Mouse (Mus musculus) adrenal gland (tissue): ENCODE results near the gene Gtf3c1.

Source experiments
- intact Hi-C: fragments of 180-260 bp; cut with DNase I; formaldehyde crosslinking; loops from one replicate; pipeline ENCODE4 v1.15.1; 2025

Gtf3c1 gene

GRCm38 (mm10) chr7:125708100-125708499 lies 520 bp upstream of the Gtf3c1 start:
- intact Hi-C loops, result no loop called here

GRCm38 (mm10) chr7:125707186-125707585 lies 394 bp downstream of the Gtf3c1 start:
- intact Hi-C loops, result no loop called here

GRCm38 (mm10) chr7:125702791-125703190 lies 4.8 kb downstream of the Gtf3c1 start:
- intact Hi-C loops, result no loop called here

GRCm38 (mm10) chr7:125694056-125694455 lies 13.5 kb downstream of the Gtf3c1 start:
- intact Hi-C loops, result no loop called here

- intact Hi-C loops, result no loop called here
Observed at GRCm38 (mm10) chr7:125690516-125690915, 17.1 kb downstream of the Gtf3c1 start.

GRCm38 (mm10) chr7:125679936-125680335 lies 27.6 kb downstream of the Gtf3c1 start:
- intact Hi-C loops, result loop anchor here (10.0 kb wide), 1 partner anchor 405 kb away; the partner anchor contains the start of gene Gsg1l

GRCm38 (mm10) chr7:125678756-125679155 lies 28.8 kb downstream of the Gtf3c1 start:
- intact Hi-C loops, result loop anchor here (10.0 kb wide), 1 partner anchor 406 kb away; the partner anchor contains the start of gene Gsg1l

- intact Hi-C loops, result loop anchor here (10.0 kb wide), 1 partner anchor 410 kb away; the partner anchor contains the start of gene Gsg1l
Observed at GRCm38 (mm10) chr7:125674916-125675315, 32.7 kb downstream of the Gtf3c1 start.

GRCm38 (mm10) chr7:125671396-125671795 lies 36.2 kb downstream of the Gtf3c1 start:
- intact Hi-C loops, result loop anchor here (10.0 kb wide), 1 partner anchor 413 kb away; the partner anchor contains the start of gene Gsg1l

GRCm38 (mm10) chr7:125670865-125671264 lies 36.7 kb downstream of the Gtf3c1 start:
- intact Hi-C loops, result loop anchor here (10.0 kb wide), 1 partner anchor 414 kb away; the partner anchor contains the start of gene Gsg1l

- intact Hi-C loops, result no loop called here
Observed at GRCm38 (mm10) chr7:125663654-125664053, 43.9 kb downstream of the Gtf3c1 start.

GRCm38 (mm10) chr7:125657511-125657910 lies 50.1 kb downstream of the Gtf3c1 start:
- intact Hi-C loops, result no loop called here

GRCm38 (mm10) chr7:125649013-125649412 lies 58.6 kb downstream of the Gtf3c1 start:
- intact Hi-C loops, result no loop called here

- intact Hi-C loops, result no loop called here
Observed at GRCm38 (mm10) chr7:125645413-125645812, 62.2 kb downstream of the Gtf3c1 start.

GRCm38 (mm10) chr7:125643880-125644279 lies 63.7 kb downstream of the Gtf3c1 start:
- intact Hi-C loops, result no loop called here

- intact Hi-C loops, result loop anchor here (2.0 to 5.0 kb wide), 2 partner anchors 57 to 168 kb away; no protein-coding TSS in a partner anchor
Observed at GRCm38 (mm10) chr7:125638870-125639386, 68.7 kb downstream of the Gtf3c1 start.

- intact Hi-C loops, result loop anchor here (2.0 to 5.0 kb wide), 2 partner anchors 56 to 168 kb away; no protein-coding TSS in a partner anchor
Observed at GRCm38 (mm10) chr7:125638376-125638775, 69.2 kb downstream of the Gtf3c1 start.

- intact Hi-C loops, result loop anchor here (2.0 to 5.0 kb wide), 3 partner anchors 55 to 217 kb away; no protein-coding TSS in a partner anchor
Observed at GRCm38 (mm10) chr7:125637220-125638140, 70.1 kb downstream of the Gtf3c1 start.

- intact Hi-C loops, result loop anchor here (5.0 kb wide), 1 partner anchor 224 kb away; no protein-coding TSS in a partner anchor
Observed at GRCm38 (mm10) chr7:125630989-125631388, 76.6 kb downstream of the Gtf3c1 start.

- intact Hi-C loops, result loop anchor here (5.0 kb wide), 1 partner anchor 223 kb away; no protein-coding TSS in a partner anchor
Observed at GRCm38 (mm10) chr7:125630317-125630716, 77.3 kb downstream of the Gtf3c1 start.

GRCm38 (mm10) chr7:125625829-125626228 lies 81.8 kb downstream of the Gtf3c1 start:
- intact Hi-C loops, result no loop called here

GRCm38 (mm10) chr7:125625219-125625618 lies 82.4 kb downstream of the Gtf3c1 start:
- intact Hi-C loops, result no loop called here
